Mouse (Mus musculus) T-cell, adult 66 days (primary cell): ENCODE results near the gene Map3k3. TPM values are rescaled to one million over a fixed set of nuclear protein-coding genes. Genes with fewer than 3 reads are reported as not detected.

Experiments
- total RNA-seq, 2 experiments: library from RNA; stranded (reverse); gene quantifications; 3 replicates in 1 of 2; 4 replicates in 1 of 2; pipeline ENCODE4 v1.2.4; 2023

Map3k3 gene
- 100 to 1,000 TPM; 162 to 175 TPM for total RNA-seq

DNA sequence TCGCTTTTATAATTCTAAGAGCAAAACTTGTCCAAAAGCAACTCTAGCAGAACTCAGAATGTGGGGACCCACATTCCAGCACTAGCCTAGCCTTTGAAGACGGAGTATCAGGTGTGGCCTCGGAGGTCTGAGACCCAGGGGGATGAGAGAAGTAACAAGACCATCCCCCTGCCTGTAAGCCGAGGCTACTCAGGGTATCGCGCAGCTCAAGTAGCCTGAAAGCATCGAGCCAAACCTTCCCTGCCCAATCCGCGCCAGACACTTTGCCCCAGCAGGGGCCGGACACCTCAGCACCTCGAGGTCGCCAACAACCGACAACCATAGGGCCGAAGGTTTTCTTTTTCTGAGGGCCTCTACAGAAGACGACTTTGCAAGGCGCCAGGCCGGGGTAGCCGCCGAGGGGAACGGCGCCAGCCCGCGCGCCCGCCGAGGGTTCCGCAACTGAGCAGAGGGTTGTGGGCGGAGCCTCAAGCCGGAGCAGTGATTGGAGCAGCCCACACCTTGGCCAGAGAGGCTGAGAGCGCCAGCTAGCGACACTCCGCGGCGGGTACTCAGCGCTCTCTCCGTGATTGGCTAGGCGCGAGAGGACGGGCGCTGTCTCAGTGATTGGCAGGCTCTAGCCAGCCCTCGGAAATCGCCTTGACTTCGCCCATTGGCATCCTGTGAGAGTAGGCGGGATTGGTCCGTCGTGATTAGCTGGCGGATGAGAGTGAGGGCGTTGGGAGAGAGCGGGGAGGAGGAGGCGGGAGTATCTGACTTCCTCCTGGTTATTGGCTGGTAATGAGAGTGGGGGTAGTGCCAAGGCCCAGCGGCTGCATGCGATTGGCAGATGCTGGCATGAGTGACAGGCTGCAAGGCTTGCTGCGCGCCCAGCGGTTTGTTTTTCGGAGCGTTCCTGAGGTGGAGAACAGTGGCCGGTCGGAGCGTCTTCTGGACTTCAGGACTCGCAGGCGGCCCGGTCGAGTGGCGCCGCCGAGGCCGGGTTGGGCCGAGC is at the start of gene Map3k3:
Map3k3 (plus strand) TSS at position 906 of the 994 bp plus-strand sequence.

DNA sequence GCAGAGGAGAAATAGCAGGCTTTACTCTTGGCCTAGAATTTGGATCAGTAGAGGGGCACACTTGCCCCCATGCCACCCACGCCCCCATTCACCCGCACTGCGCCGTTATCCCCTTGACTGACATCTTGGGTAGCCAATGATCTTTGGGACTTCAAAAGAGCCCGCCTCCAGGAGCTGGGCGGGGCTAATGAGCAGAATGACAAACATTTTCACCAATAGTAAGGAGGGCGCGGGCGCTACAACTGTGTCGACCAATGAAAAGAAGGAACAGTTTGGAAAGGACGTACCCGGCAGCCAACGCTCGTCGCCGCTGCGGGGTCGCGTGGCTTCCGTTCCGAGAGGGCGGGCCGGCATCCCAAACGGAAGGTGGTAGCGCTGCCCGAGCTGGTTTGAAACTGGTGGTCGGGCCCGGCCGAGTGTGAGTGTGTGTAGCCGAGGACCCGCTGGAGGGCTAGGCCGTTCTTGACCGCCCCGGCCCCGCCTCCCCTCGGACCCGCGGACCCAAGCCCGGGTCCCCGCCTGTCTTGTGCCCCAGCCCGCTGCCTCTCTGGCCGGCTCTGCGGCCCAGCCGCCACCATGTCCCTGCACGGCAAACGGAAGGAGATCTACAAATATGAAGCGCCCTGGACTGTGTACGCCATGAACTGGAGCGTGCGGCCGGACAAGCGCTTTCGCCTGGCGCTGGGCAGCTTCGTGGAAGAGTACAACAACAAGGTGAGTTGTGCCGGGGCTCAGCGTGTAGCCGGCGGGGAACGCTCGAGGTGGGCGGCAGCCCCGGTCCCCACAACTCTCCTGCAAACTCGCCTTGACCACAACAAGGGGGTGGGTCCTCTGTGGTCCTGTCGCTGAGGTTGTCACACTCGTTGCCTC is 47.6 kb upstream of the Map3k3 start, which contains the start of gene Dcaf7:
Dcaf7 (plus strand) TSS at position 325 of the 870 bp plus-strand sequence.

DNA sequence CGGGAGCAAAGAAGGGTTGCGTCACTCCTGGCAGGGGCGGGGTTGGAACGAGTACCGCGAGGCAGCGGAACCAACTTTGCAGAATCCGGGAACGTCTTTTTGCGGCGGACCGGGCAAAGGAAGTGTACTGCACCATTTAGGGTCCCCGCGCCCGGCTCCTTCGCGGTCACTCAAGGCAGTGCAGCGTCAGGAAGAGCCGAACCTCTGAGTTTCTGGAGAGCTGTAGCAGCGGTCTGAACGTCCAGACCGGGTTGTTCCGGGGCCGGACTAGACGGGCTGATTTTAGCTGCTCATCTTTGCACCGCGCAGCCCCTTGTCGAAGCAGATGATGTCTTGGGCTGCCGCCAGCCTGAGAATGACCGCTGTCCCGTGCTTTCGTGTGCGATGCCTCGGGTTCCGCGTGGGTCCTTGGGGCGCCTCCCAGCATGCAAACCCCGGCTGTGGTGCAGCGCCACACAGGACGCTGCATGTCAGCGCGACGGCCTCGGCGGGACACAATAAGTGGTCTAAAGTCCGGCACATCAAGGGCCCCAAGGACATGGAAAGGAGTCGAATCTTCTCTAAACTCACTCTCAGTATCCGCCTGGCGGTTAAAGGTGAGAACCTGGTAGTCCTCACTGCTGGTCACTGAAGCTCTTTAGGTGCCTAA is 18.4 kb upstream of the Map3k3 start, which contains the start of gene Taco1:
Taco1 (plus strand) TSS at position 139 of the 649 bp plus-strand sequence.

DNA sequence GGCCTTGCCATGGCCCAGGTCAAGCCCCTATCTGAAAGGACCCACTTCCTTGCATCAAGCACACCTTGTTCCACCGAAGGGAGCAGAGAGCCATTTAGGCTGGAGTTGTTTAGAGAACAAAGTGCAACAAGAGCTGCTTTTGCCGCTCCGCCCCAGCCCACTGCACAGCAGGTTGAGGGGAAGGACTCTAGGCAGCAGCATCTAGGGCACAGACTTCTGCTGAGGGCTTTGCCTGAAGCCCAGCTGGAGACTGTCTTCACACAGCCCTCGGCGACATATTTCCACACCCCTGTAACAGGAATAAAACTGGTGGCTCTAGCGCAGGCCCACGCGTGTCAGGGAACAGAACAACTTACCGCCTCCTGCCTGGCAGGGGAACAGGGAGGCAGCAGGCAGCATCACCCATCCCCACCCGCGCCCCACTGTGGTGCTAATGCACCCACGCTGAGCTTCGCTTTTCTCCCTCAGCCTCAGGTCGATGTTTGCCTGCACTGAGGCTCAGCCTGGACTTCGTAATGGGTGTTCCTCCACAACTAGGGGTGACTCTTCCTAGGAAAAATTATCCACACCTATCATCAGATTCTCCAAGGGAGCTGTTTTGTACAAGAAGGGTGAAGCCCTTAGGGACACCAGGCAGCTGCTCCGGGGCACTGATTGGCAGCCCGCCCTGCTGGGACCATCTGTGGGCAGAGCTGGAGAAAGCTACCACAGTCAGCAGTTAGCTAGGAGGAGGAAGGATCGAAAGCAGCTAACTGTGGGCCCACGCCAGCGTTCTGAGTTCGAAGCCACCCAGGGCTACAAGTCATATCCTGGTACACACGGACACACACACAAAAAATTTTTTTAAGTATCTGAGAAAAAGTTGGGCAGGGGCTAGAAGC is 76.7 kb downstream of the Map3k3 start, which contains the start of the genes Gm10840 and Limd2:
Gm10840 (plus strand) TSS at position 10 of the 881 bp plus-strand sequence.
Limd2 (minus strand) TSS at position 20 of the 881 bp plus-strand sequence.

DNA sequence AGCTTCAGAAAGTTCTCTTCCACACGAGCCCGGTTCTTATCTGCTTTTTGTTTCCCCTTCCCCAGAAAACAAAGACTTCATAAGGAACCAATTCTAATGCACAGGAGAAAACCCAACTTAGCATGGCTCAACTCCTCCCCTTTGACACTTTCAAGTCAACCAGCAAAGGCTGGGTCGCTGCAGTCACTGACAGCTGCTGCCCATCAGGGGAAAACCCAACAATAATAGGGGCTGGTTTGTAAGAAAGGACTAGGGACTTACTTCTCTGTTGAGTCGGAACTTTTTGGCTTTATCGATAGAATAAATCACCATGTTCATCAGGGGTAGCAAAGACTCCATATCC is 117.7 kb downstream of the Map3k3 start, which contains the start of gene Strada:
Strada (minus strand) TSS at position 46 of the 343 bp plus-strand sequence.

Other genes starting within 250 kb of the Map3k3 start
- gene Cyb561, start 131.3 kb upstream of the Map3k3 start, total RNA-seq: under 1 TPM in 1 of 2 experiments, not detected in 1; 0.26 TPM
- gene Ace, start 116.7 kb upstream of the Map3k3 start, total RNA-seq: not detected
- not detected for gene Ace3, start 89.9 kb upstream of the Map3k3 start, total RNA-seq
- gene Kcnh6, start 76.5 kb upstream of the Map3k3 start, total RNA-seq: under 1 TPM; 0.38 to 0.86 TPM
- 10 to 100 TPM; 68.4 to 77.4 TPM for gene Dcaf7, start 47.7 kb upstream of the Map3k3 start, total RNA-seq
- gene Taco1, start 18.6 kb upstream of the Map3k3 start, total RNA-seq: 1 to 10 TPM; 7.5 to 8.9 TPM
- 10 to 100 TPM; 18.0 to 22.1 TPM for gene Gm10840, start 76.2 kb downstream of the Map3k3 start, total RNA-seq
- gene Limd2, start 76.2 kb downstream of the Map3k3 start, total RNA-seq: 100 to 1,000 TPM; 806 to 815 TPM
- gene Strada, start 117.6 kb downstream of the Map3k3 start, total RNA-seq: 10 to 100 TPM; 26.8 to 30.0 TPM
- 10 to 100 TPM; 45.3 to 52.9 TPM for gene Ccdc47, start 131.7 kb downstream of the Map3k3 start, total RNA-seq
- 10 to 100 TPM; 66.9 to 80.2 TPM for gene Ddx42, start 132.3 kb downstream of the Map3k3 start, total RNA-seq
- 100 to 1,000 TPM; 103 TPM for gene Ftsj3, start 171.5 kb downstream of the Map3k3 start, total RNA-seq
- 10 to 100 TPM; 52.2 to 59.5 TPM for gene Psmc5, start 171.5 kb downstream of the Map3k3 start, total RNA-seq
- 100 to 1,000 TPM; 110 to 113 TPM for gene Smarcd2, start 188.4 kb downstream of the Map3k3 start, total RNA-seq
- gene Tcam1, start 192.1 kb downstream of the Map3k3 start, total RNA-seq: under 1 TPM; 0.26 to 0.36 TPM
- not detected for gene Gh, start 217.3 kb downstream of the Map3k3 start, total RNA-seq
- gene Cd79b, start 230.1 kb downstream of the Map3k3 start, total RNA-seq: 10 to 100 TPM in 1 of 2 experiments, 1 to 10 TPM in 1; 4.0 to 11.3 TPM